Mouse (Mus musculus) cortical plate, adult 2 months (tissue): ENCODE measurements around the gene Ezh2.

Experiments
- CTCF ChIP-seq: fragments of 200-500 bp; IDR thresholded peaks from 2 replicates; pipeline ENCODE4 v1.5.1; 2011; ENCODE audit warnings: mild to moderate bottlenecking, control low read depth, low read length; ENCODE audit not compliant: insufficient read depth; ENCODE audit errors: extremely low read depth
- POLR2A ChIP-seq: fragments of 200-500 bp; IDR thresholded peaks from 2 replicates; pipeline ENCODE4 v1.6.1; 2011; ENCODE audit warnings: mild to moderate bottlenecking, low read length, control low read depth; ENCODE audit not compliant: insufficient read depth; ENCODE audit errors: extremely low read depth

DNA sequence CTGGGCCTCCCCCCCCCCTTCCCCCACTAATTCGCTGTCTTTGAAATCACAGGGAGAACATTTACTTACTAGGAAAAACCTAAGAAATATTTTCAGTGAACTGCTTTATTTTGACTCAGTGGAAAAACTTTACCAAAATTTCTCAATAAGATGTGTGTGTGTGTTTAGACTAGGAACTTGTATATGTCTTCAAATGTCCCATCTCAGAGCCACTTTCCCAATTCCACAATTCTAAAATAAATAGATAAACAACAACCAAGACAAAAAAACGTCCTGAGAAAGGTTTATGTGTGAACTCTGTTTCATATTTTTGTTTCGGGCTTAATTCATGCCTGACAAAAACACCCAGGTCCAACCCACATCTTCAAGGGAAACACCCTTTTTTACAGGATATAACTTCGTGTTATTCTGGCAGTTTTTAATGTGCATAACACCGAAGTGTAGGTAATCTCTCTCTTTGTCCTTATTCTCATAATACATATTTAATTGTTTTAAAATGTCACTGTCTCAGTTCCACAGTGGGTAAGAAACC is 40.9 kb upstream of the Ezh2 start:
- TF ChIP-seq POLR2A = no peak
- TF ChIP-seq CTCF = no peak
